Mouse (Mus musculus) thymus, postnatal 25 days (tissue): ENCODE data around the gene Aoc2.
"Not testable (repeated sequence)": the region's sequence is repeated elsewhere in the genome, so short reads cannot be mapped to it uniquely, and the experiment has no call there.

Experiments used
- DNase-seq: peaks from one replicate; pipeline ENCODE4 v3.0.0; 2022

The Aoc2 gene

GRCm38 (mm10) chr11:101357505-101358182, 32.8 kb downstream of the Aoc2 start:
- no peak for DNase-seq

GRCm38 (mm10) chr11:101359776-101360175, 34.9 kb downstream of the Aoc2 start:
- DNase-seq, result no peak

GRCm38 (mm10) chr11:101360651-101361113, 35.8 kb downstream of the Aoc2 start:
- DNase-seq, result peak; percentile 57

- no peak for DNase-seq
Measured at GRCm38 (mm10) chr11:101364531-101364931, 39.7 kb downstream of the Aoc2 start.

- no peak for DNase-seq
Measured at GRCm38 (mm10) chr11:101367326-101367935, 42.6 kb downstream of the Aoc2 start, which contains the start of gene G6pc. Gene G6pc (plus strand): TSS chr11:101367561.

- DNase-seq, result no peak
Measured at GRCm38 (mm10) chr11:101370141-101370540, 45.3 kb downstream of the Aoc2 start.

GRCm38 (mm10) chr11:101374421-101374938, 49.6 kb downstream of the Aoc2 start:
- DNase-seq, result no peak

GRCm38 (mm10) chr11:101378196-101378595, 53.3 kb downstream of the Aoc2 start:
- DNase-seq, result not testable (repeated sequence)

- no peak for DNase-seq
Measured at GRCm38 (mm10) chr11:101378926-101379325, 54.1 kb downstream of the Aoc2 start.
